Mouse (Mus musculus) cortical plate, adult 2 months (tissue): ENCODE results near the gene Hacl1. TPM values are rescaled to one million over a fixed set of nuclear protein-coding genes. Genes with fewer than 3 reads are reported as not detected.
"Not testable (repeated sequence)": the region's sequence is repeated elsewhere in the genome, so short reads cannot be mapped to it uniquely, and the experiment has no call there.

ENCODE experiments used
- H3K27ac ChIP-seq: fragments of 200-500 bp; 2 replicates; pipeline ENCODE4 v1.5.1; 2012; ENCODE audit warnings: low read length, control low read depth, inconsistent platforms; ENCODE audit not compliant: insufficient read depth
- H3K4me1 ChIP-seq: fragments of 200-500 bp; 2 replicates; pipeline ENCODE4 v1.6.1; 2011; ENCODE audit warnings: low read length; ENCODE audit not compliant: control insufficient read depth, insufficient read depth
- H3K4me3 ChIP-seq: fragments of 200-500 bp; 2 replicates; pipeline ENCODE4 v1.5.1; 2011; ENCODE audit warnings: mild to moderate bottlenecking, low read length, control low read depth; ENCODE audit not compliant: insufficient read depth
- CTCF ChIP-seq: fragments of 200-500 bp; IDR thresholded peaks from 2 replicates; pipeline ENCODE4 v1.5.1; 2011; ENCODE audit warnings: mild to moderate bottlenecking, control low read depth, low read length; ENCODE audit not compliant: insufficient read depth; ENCODE audit errors: extremely low read depth
- POLR2A ChIP-seq: fragments of 200-500 bp; IDR thresholded peaks from 2 replicates; pipeline ENCODE4 v1.6.1; 2011; ENCODE audit warnings: mild to moderate bottlenecking, low read length, control low read depth; ENCODE audit not compliant: insufficient read depth; ENCODE audit errors: extremely low read depth
- polyA plus RNA-seq: library from polyadenylated mRNA; depleted of rRNA; stranded (reverse); fragments of >200 nt; gene quantifications from 2 replicates; pipeline ENCODE4 v1.2.3, GENCODE M21; 2012

Hacl1 gene
- polyA plus RNA-seq, 1 experiment = 11.3 TPM

DNA sequence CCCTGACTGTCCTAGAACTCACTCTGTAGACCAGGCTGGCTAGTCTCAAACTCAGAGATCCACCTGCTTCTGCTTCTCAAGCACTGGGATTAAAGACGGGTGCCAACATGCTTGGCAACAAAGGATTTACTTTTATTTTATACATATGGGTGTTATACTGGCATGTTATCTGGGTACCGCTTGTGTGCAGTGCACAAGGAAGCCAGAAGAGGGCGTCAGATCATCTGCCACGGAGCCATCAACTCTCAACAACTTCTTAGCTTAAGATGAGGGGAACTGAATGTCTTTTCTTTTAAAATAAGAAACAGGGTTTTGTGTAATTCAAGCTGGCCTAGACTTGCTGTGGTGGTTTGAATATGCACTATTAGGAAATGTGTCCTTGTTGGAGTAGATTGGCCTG, 29.1 kb downstream of the Hacl1 start:
- Histone ChIP-seq H3K4me3 (no peak overlapping the region), H3K27ac (no peak overlapping the region), H3K4me1 (no peaks in the 10 kb centered on the region)
- TF ChIP-seq CTCF (no peak), POLR2A (no peak)

- no peaks in the 10 kb centered on the region for H3K4me1 ChIP-seq
- TF ChIP-seq POLR2A (no peak), CTCF (0 out of 2 replicates have a peak, but pooled peaks have one; percentile 7)
- no peak overlapping the region for H3K4me3 ChIP-seq
These were observed 35.6 kb downstream of the Hacl1 start for GRCm38 (mm10) chr14:31605514-31605913.

GRCm38 (mm10) chr14:31604916-31605315, 36.2 kb downstream of the Hacl1 start:
- Histone ChIP-seq H3K4me3 (no peak overlapping the region), H3K27ac (no peak overlapping the region), H3K4me1 (no peaks in the 10 kb centered on the region)
- TF ChIP-seq CTCF (peak; percentile 38; the same call in 1 of the 2 replicates), POLR2A (no peak)

More at GRCm38 (mm10) chr14:31605514-31605913, 35.6 kb downstream of the Hacl1 start:
- no peak overlapping the region for H3K27ac ChIP-seq

GRCm38 (mm10) chr14:31602616-31602979, 38.5 kb downstream of the Hacl1 start:
- not testable (repeated sequence) for H3K27ac ChIP-seq, H3K4me3 ChIP-seq, H3K4me1 ChIP-seq

- no peak overlapping the region for H3K4me3 ChIP-seq
- TF ChIP-seq CTCF = no peak
- TF ChIP-seq POLR2A = no peak
- no peaks in the 10 kb centered on the region for H3K4me1 ChIP-seq
- no peak overlapping the region for H3K27ac ChIP-seq
These were observed 39.0 kb downstream of the Hacl1 start for GRCm38 (mm10) chr14:31601908-31602615.

GRCm38 (mm10) chr14:31597446-31597845, 43.6 kb downstream of the Hacl1 start:
- Histone ChIP-seq H3K4me1 (no peaks in the 10 kb centered on the region), H3K27ac (no peak overlapping the region), H3K4me3 (no peak overlapping the region)
- no peak for TF ChIP-seq CTCF
- TF ChIP-seq POLR2A = no peak

DNA sequence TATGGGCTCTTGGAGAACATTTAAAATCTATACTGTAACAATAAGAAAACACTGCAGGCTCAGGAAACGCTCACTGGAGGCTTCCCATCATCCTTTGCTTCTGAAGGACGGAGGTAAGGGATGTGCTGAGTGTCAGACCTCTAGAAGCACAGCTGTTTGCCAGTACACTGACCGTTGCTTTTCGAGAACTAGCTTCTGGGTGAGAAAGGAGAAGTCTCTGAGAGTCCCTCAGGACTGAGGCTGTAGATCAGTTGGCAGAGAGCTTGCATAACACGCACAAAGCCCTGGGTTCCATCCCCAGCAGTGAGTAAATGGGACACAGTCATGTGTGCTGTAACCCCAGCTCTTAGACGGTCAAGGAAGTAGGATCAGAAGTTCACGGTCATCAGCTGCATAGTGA, 44.7 kb downstream of the Hacl1 start:
- Histone ChIP-seq H3K27ac (no peak overlapping the region), H3K4me3 (no peak overlapping the region), H3K4me1 (no peaks in the 10 kb centered on the region)
- no peak for TF ChIP-seq CTCF
- no peak for TF ChIP-seq POLR2A

DNA sequence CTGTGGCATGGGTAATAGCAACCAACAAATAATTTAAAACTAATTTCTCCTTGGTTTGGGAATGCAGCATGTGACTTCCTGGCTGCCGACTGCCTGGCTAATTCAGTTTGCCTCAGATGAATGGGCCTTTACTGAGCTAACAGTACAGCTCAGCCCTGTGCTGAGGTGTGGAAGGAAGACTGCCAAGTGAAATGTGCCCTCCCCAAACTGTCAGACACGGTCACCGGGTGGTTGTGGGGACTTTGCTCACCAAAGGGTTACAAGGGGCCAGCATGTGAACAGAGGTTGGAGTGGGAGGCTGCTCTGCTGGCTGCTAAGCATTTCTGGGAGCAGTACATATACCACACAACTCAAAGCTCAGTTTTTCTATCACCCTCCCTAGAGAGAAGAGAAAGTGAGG, 46.4 kb downstream of the Hacl1 start:
- no peak overlapping the region for H3K27ac ChIP-seq
- H3K4me1 ChIP-seq = no peaks in the 10 kb centered on the region
- TF ChIP-seq POLR2A (no peak), CTCF (no peak)
- no peak overlapping the region for H3K4me3 ChIP-seq

- no peak for TF ChIP-seq POLR2A
- TF ChIP-seq CTCF = no peak
- Histone ChIP-seq H3K27ac (no peak overlapping the region), H3K4me1 (no peaks in the 10 kb centered on the region), H3K4me3 (no peak overlapping the region)
These were observed 48.0 kb downstream of the Hacl1 start for GRCm38 (mm10) chr14:31593036-31593435.

GRCm38 (mm10) chr14:31591243-31591642, 49.8 kb downstream of the Hacl1 start, which contains the start of gene Colq:
TSS of gene Colq (minus strand) at chr14:31591343.
- Histone ChIP-seq H3K4me1 (no peaks in the 10 kb centered on the region), H3K27ac (no peak within 1 kb of the TSS), H3K4me3 (no peak within 1 kb of the TSS)
- TF ChIP-seq POLR2A = no peak
- no peak for TF ChIP-seq CTCF
